Mouse (Mus musculus) limb, embryonic 11.5 days (tissue): ENCODE measurements around the gene Idh1. TPM values are rescaled to one million over a fixed set of nuclear protein-coding genes. Genes with fewer than 3 reads are reported as not detected.

Experiments
- ATAC-seq: fragments of 200-750 bp; cut with Nextera tagmentation; 2 replicates; pipeline ENCODE4 v1.8.0; 2017; ENCODE audit warnings: low read depth; ENCODE audit not compliant: insufficient number of reproducible peaks, low FRiP score, low TSS enrichment
- DNase-seq: peaks from one replicate; pipeline ENCODE4 v3.0.0-alpha.2; 2015; ENCODE audit warnings: low spot score
- H3K27ac ChIP-seq: fragments of 300-500 bp; sonication (generic); replicated peaks from 2 replicates; pipeline ENCODE4 v1.5.1; 2014; ENCODE audit warnings: low read depth, mild to moderate bottlenecking, low read length
- H3K27me3 ChIP-seq: fragments of 300-500 bp; sonication (generic); 2 replicates; pipeline ENCODE4 v1.6.1; 2014; ENCODE audit warnings: mild to moderate bottlenecking, low read length, mixed read lengths; ENCODE audit not compliant: control insufficient read depth, insufficient read depth
- H3K36me3 ChIP-seq: fragments of 300-500 bp; sonication (generic); 2 replicates; pipeline ENCODE4 v1.6.1; 2014; ENCODE audit warnings: mild to moderate bottlenecking, low read length, moderate library complexity, mixed read lengths; ENCODE audit not compliant: control insufficient read depth, insufficient read depth
- H3K4me1 ChIP-seq: fragments of 300-500 bp; sonication (generic); 2 replicates; pipeline ENCODE4 v1.6.1; 2014; ENCODE audit warnings: low read length, mixed read lengths; ENCODE audit not compliant: control insufficient read depth, insufficient read depth
- H3K4me2 ChIP-seq: fragments of 300-500 bp; sonication (generic); 2 replicates; pipeline ENCODE4 v1.6.1; 2014; ENCODE audit warnings: low read depth, mild to moderate bottlenecking, moderate library complexity; ENCODE audit not compliant: severe bottlenecking
- H3K4me3 ChIP-seq: fragments of 300-500 bp; sonication (generic); 2 replicates; pipeline ENCODE4 v1.5.1; 2014; ENCODE audit warnings: low read depth, low read length
- H3K9ac ChIP-seq: fragments of 300-500 bp; sonication (generic); 2 replicates; pipeline ENCODE4 v1.6.1; 2014; ENCODE audit warnings: mild to moderate bottlenecking, low read length
- H3K9me3 ChIP-seq: fragments of 300-500 bp; sonication (generic); 2 replicates; pipeline ENCODE4 v1.6.1; 2016; ENCODE audit warnings: low read length; ENCODE audit not compliant: control insufficient read depth
- WGBS: fragments of 180-500 bp; shearing (Covaris S2); extraction: QIAGEN DNeasy Blood & Tissue Kit; methylation state at CpG from one replicate; pipeline ENCODE4 v1.1.7; 2014; 5-methylcytosine and 5-hydroxymethylcytosine counted together
- polyA plus RNA-seq: library from polyadenylated mRNA; unstranded; fragments of >200 nt; fragmentation: Nextera tagmentation; extraction: Ambion mirVana; gene quantifications from 2 replicates; pipeline ENCODE4 v1.2.1, GENCODE M21; 2014

Gene Idh1
- polyA plus RNA-seq, 1 experiment from 2014 or later = 176 TPM

- peaks cover 15% of the 10 kb centered on the region for H3K36me3 ChIP-seq
- no peaks in the 10 kb centered on the region for H3K9me3 ChIP-seq
- H3K4me1 ChIP-seq = no peaks in the 10 kb centered on the region
- H3K4me3 ChIP-seq = no peak overlapping the region
- no peak for ATAC-seq
- 90% methylated on average over 4 of the region's 4 CpGs for WGBS
- H3K9ac ChIP-seq = no peak overlapping the region
- H3K4me2 ChIP-seq = no peak overlapping the region
- no peak for DNase-seq
- H3K27me3 ChIP-seq = no peaks in the 10 kb centered on the region
- no peak overlapping the region for H3K27ac ChIP-seq
Observed at GRCm38 (mm10) chr1:65171579-65171978, 14.7 kb downstream of the Idh1 start.

GRCm38 (mm10) chr1:65169947-65170346 lies 16.4 kb downstream of the Idh1 start:
- no peak for ATAC-seq
- Histone ChIP-seq H3K4me3 (no peak overlapping the region), H3K9ac (no peak overlapping the region), H3K27me3 (no peaks in the 10 kb centered on the region), H3K4me2 (no peak overlapping the region), H3K4me1 (no peaks in the 10 kb centered on the region), H3K9me3 (no peaks in the 10 kb centered on the region), H3K27ac (no peak overlapping the region), H3K36me3 (peaks cover 15% of the 10 kb centered on the region)
- WGBS = 90% methylated on average over 5 of the region's 5 CpGs
- no peak for DNase-seq

GRCm38 (mm10) chr1:65169536-65169935 lies 16.8 kb downstream of the Idh1 start:
- H3K4me1 ChIP-seq = no peaks in the 10 kb centered on the region
- WGBS = 95% methylated on average over 7 of the region's 7 CpGs
- no peak for ATAC-seq
- H3K9ac ChIP-seq = no peak overlapping the region
- H3K36me3 ChIP-seq = peaks cover 15% of the 10 kb centered on the region
- DNase-seq = no peak
- H3K27me3 ChIP-seq = no peaks in the 10 kb centered on the region
- H3K4me3 ChIP-seq = no peak overlapping the region
- no peak overlapping the region for H3K27ac ChIP-seq
- no peaks in the 10 kb centered on the region for H3K9me3 ChIP-seq
- H3K4me2 ChIP-seq = no peak overlapping the region

DNA sequence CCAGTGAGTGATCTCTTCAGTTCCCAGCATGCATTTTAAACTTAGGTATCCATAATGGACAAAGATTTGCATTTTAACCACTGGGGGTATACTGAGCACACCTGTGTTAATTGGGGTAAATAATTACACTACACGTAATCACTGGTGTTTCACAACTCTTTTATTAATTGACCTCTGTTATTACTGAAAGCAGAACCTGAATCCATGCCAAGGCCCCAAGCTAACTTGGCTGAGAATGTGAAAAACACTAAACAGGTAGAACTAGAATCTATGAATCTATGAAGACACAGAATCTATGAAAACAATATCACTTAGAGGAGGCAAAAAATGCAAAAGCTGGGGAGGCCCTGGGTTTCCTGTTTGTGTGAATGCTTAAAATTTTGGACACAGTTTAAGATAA lies 18.8 kb downstream of the Idh1 start:
- ATAC-seq = no peak

GRCm38 (mm10) chr1:65162210-65162609 lies 24.1 kb downstream of the Idh1 start:
- H3K9ac ChIP-seq = no peak overlapping the region
- 94% methylated on average over 1 of the region's 1 CpGs for WGBS
- H3K27ac ChIP-seq = no peak overlapping the region
- H3K9me3 ChIP-seq = no peaks in the 10 kb centered on the region
- no peak for ATAC-seq
- H3K4me3 ChIP-seq = no peak overlapping the region
- peaks cover 18% of the 10 kb centered on the region for H3K36me3 ChIP-seq
- DNase-seq = no peak
- H3K4me1 ChIP-seq = no peaks in the 10 kb centered on the region
- no peak overlapping the region for H3K4me2 ChIP-seq
- H3K27me3 ChIP-seq = no peaks in the 10 kb centered on the region

More for the DNA sequence above, 18.8 kb downstream of the Idh1 start:
- H3K9ac ChIP-seq = no peak overlapping the region
- peaks cover 12% of the 10 kb centered on the region for H3K36me3 ChIP-seq
- 91% methylated on average over 1 of the region's 1 CpGs for WGBS
- no peak overlapping the region for H3K4me3 ChIP-seq
- no peak overlapping the region for H3K4me2 ChIP-seq
- no peak overlapping the region for H3K27ac ChIP-seq
- no peak for DNase-seq
- no peaks in the 10 kb centered on the region for H3K4me1 ChIP-seq
- H3K27me3 ChIP-seq = no peaks in the 10 kb centered on the region
- no peaks in the 10 kb centered on the region for H3K9me3 ChIP-seq

DNA sequence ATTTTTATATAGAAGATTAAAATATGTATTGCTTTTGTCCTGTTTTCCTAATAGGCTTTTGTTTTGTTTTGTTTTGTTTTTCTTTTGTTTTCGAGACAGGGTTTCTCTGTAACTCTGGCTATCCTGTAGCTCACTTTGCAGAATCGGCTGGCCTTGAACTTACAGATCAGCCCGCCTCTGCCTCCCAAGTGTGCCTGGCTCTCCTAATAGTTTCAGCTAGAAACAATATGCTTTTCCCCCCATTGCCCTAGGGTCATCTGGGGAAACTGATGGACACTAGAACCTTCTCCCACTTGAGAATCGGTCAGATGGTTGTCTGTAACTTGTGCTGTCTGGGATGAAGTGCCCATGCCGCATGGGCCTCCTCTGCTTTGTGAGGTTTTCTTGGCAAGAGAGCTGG lies 30.2 kb downstream of the Idh1 start:
- ATAC-seq (no peak), DNase-seq (no peak)
- no peaks in the 10 kb centered on the region for H3K4me1 ChIP-seq
- no peak overlapping the region for H3K9ac ChIP-seq
- no peaks in the 10 kb centered on the region for H3K9me3 ChIP-seq
- H3K27ac ChIP-seq = no peak overlapping the region
- H3K4me2 ChIP-seq = no peak overlapping the region
- H3K27me3 ChIP-seq = no peaks in the 10 kb centered on the region
- H3K36me3 ChIP-seq = peaks cover 14% of the 10 kb centered on the region
- no peak overlapping the region for H3K4me3 ChIP-seq
- 93% methylated on average over 5 of the region's 5 CpGs for WGBS

DNA sequence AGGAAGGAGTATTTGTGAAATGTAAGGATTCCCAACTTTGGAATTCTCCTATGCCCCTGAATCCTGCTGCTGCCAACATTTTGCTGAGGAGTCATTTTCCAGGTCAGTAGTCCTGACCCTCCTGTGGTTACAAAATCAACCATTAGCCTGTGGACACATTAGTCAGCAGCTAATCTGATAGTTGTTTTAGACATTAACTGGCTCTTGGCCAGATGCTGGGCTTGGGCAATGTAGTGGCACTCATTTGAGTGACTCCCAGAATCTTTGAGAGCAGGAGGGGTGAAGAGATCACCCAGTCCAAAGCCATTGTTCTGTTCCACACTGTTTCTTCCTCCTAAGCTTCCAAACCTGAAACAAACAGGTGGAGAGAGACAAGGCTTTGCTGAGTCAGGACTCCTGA lies 31.5 kb downstream of the Idh1 start:
- DNase-seq (no peak), ATAC-seq (no peak)
- no peak overlapping the region for H3K4me2 ChIP-seq
- no peak overlapping the region for H3K27ac ChIP-seq
- peaks cover 7% of the 10 kb centered on the region for H3K36me3 ChIP-seq
- no peak overlapping the region for H3K4me3 ChIP-seq
- no peaks in the 10 kb centered on the region for H3K27me3 ChIP-seq
- H3K4me1 ChIP-seq = no peaks in the 10 kb centered on the region
- H3K9me3 ChIP-seq = no peaks in the 10 kb centered on the region
- H3K9ac ChIP-seq = no peak overlapping the region

DNA sequence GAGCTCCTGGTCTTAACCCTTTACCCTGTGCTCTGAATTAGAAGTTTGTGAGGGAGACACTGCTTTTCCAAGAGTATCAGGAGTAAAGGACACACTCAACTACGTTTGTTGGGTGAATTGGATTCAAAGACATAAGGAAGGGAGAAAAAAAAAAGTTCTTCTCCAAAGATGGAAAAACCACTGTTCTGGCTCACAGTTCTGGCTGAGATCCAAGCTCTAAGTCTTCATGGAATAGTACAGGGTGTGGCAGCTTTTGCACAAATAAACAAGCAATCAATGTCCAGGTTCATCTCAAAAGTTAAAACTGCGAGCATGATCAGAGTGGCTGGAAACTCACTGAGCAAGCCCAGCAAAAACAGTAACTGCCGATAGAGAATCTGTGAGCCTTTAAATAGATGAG lies 38.3 kb downstream of the Idh1 start:
- no peak for ATAC-seq

DNA sequence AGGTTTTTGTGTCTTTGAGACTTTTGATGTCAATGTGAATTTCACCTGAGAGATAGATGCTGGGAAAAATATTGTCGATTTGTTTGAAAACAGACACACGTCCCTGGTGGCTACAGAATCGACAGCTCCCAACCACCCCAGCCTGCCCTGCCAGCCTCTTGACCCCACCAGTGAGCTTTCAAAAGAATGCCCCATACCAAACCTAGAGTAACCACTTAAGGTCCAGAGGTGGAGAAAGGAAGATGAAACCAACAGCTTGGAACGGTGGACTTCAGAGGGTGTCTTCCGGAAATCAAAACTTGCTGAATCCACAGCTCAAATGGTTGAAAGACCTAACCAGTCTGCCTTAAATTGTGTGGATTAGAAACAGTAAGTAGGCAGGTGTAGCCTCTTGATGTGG lies 39.0 kb downstream of the Idh1 start:
- Histone ChIP-seq H3K27ac (no peak overlapping the region), H3K9me3 (no peaks in the 10 kb centered on the region), H3K27me3 (no peaks in the 10 kb centered on the region), H3K9ac (no peak overlapping the region), H3K4me3 (no peak overlapping the region), H3K4me1 (no peaks in the 10 kb centered on the region), H3K4me2 (no peak overlapping the region), H3K36me3 (no peaks in the 10 kb centered on the region)
- DNase-seq = no peak
- ATAC-seq = no peak
- 88% methylated on average over 5 of the region's 5 CpGs for WGBS

More for the DNA sequence above, 38.3 kb downstream of the Idh1 start:
- Histone ChIP-seq H3K27me3 (no peaks in the 10 kb centered on the region), H3K9me3 (no peaks in the 10 kb centered on the region), H3K4me1 (no peaks in the 10 kb centered on the region), H3K9ac (no peak overlapping the region), H3K36me3 (no peaks in the 10 kb centered on the region), H3K4me3 (no peak overlapping the region), H3K4me2 (no peak overlapping the region), H3K27ac (no peak overlapping the region)
- DNase-seq = no peak
- WGBS = 81% methylated on average over 3 of the region's 3 CpGs
